Mouse (Mus musculus): ENCODE results near the gene Spp1.

DNA sequence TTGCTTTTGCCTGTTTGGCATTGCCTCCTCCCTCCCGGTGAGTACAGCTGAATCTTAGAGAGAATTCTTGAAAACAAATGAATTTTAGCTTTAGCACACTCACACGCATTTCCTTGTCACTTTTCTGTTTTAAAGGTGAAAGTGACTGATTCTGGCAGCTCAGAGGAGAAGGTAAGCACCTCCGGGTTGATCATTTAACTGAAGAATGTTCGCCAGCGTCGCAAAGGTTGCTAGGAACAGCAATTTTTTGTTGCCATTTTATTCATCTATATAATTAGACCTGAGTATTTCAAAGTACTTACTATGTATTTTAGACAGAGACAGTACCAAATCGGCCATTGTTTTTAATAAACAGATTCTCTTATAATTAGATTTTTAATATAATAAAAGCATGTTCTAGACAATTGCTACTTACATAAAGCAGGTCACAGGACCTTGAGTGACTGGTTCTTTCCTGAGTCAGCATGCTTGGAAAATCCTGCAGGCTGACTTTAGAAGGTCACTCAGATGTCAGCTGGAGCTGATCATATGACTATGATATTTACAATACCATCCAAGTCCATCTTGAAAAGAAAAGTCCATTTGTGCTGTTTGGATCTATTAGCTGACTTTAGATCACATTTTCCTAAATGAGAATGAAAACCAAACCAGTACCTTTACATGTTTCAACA lies 1.6 kb downstream of the Spp1 start:
- no peak for TF ChIP-seq CTCF (IDR thresholded peaks at IDR 0.05; ENCODE audit: extremely low read depth, insufficient read depth, low read length)
- no peak for TF ChIP-seq POLR2A (IDR thresholded peaks at IDR 0.05; ENCODE audit: extremely low read depth, insufficient read depth, low read length)

Data from cortical plate, adult 2 months (tissue).